Mouse (Mus musculus) stomach, embryonic 16.5 days (tissue): ENCODE measurements around the gene Arhgap35. TPM values are rescaled to one million over a fixed set of nuclear protein-coding genes. Genes with fewer than 3 reads are reported as not detected.

Experiments
- ATAC-seq: fragments of 200-750 bp; cut with Nextera tagmentation; 2 replicates; pipeline ENCODE4 v1.8.0; 2017; ENCODE audit warnings: moderate number of reproducible peaks, moderate TSS enrichment; ENCODE audit not compliant: insufficient read depth, low FRiP score
- H3K27ac ChIP-seq: fragments of 300-500 bp; sonication (generic); 2 replicates; pipeline ENCODE4 v1.5.1; 2014; ENCODE audit warnings: low read length
- H3K27me3 ChIP-seq: fragments of 300-500 bp; sonication (generic); 2 replicates; pipeline ENCODE4 v1.6.1; 2014; ENCODE audit warnings: low read length, control low read depth, mixed read lengths; ENCODE audit not compliant: control insufficient read depth, insufficient read depth
- H3K36me3 ChIP-seq: fragments of 300-500 bp; sonication (generic); 2 replicates; pipeline ENCODE4 v1.6.1; 2014; ENCODE audit warnings: low read length; ENCODE audit not compliant: control insufficient read depth, insufficient read depth
- H3K4me1 ChIP-seq: fragments of 300-500 bp; sonication (generic); 2 replicates; pipeline ENCODE4 v1.6.1; 2014; ENCODE audit warnings: low read length, control low read depth, mixed read lengths; ENCODE audit not compliant: control insufficient read depth, insufficient read depth
- H3K4me2 ChIP-seq: fragments of 300-500 bp; sonication (generic); 2 replicates; pipeline ENCODE4 v1.6.1; 2014; ENCODE audit warnings: low read depth, low read length, mixed read lengths
- H3K4me3 ChIP-seq: fragments of 300-500 bp; sonication (generic); replicated peaks from 2 replicates; pipeline ENCODE4 v1.5.1; 2014; ENCODE audit warnings: mild to moderate bottlenecking, low read length
- H3K9ac ChIP-seq: fragments of 300-500 bp; sonication (generic); 2 replicates; pipeline ENCODE4 v1.6.1; 2014; ENCODE audit warnings: low read length
- H3K9me3 ChIP-seq: fragments of 300-500 bp; sonication (generic); replicated peaks from 2 replicates; pipeline ENCODE4 v1.6.1; 2016; ENCODE audit warnings: low read length, control low read depth; ENCODE audit not compliant: control insufficient read depth
- WGBS: fragments of 180-500 bp; shearing (Covaris S2); extraction: QIAGEN DNeasy Blood & Tissue Kit; methylation state at CpG from one replicate; pipeline ENCODE4 v1.1.7; 2014; 5-methylcytosine and 5-hydroxymethylcytosine counted together
- polyA plus RNA-seq: library from polyadenylated mRNA; unstranded; fragments of >200 nt; fragmentation: Nextera tagmentation; extraction: Ambion mirVana; gene quantifications from 2 replicates; pipeline ENCODE4 v1.2.1, GENCODE M21; 2015

The Arhgap35 gene
- polyA plus RNA-seq, 1 experiment from 2014 or later = 11.4 TPM

DNA sequence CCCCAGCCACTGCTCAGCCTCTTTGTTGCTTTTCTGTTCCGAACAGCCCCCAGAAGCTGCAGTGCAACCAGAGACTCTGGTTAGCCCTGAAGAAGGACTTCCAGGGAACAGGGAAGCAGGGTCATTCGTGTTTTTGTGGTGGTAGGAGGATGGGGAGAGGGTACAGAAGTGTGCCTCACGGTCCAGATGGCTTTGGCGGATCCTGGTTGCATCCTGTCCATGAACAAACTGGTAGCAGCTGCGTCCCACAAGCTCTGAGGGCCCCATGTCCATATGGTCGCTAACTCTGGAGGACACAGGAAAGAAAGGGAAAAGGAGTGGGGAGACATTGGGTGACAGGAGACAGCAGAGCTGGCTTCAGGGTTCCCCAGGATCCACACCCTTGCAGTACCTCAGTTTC, 153.6 kb downstream of the Arhgap35 start:
- no peak overlapping the region for H3K4me3 ChIP-seq
- H3K27ac ChIP-seq = no peak overlapping the region
- H3K36me3 ChIP-seq = no peaks in the 10 kb centered on the region
- no peaks in the 10 kb centered on the region for H3K9me3 ChIP-seq
- ATAC-seq = no peak; the same call in 1 of the 2 replicates
- H3K4me2 ChIP-seq = no peak overlapping the region
- WGBS = 63% methylated on average over 6 of the region's 6 CpGs
- H3K27me3 ChIP-seq = no peaks in the 10 kb centered on the region; the same call in 1 of the 2 replicates
- no peaks in the 10 kb centered on the region for H3K4me1 ChIP-seq
- no peak overlapping the region for H3K9ac ChIP-seq

- H3K9ac ChIP-seq = no peak overlapping the region
- H3K4me1 ChIP-seq = no peaks in the 10 kb centered on the region
- H3K4me2 ChIP-seq = no peak overlapping the region
- 51% methylated on average over 13 of the region's 13 CpGs for WGBS
- no peaks in the 10 kb centered on the region for H3K36me3 ChIP-seq
- H3K9me3 ChIP-seq = no peaks in the 10 kb centered on the region
- no peak; the same call in 1 of the 2 replicates for ATAC-seq
- H3K4me3 ChIP-seq = no peak overlapping the region
- no peak overlapping the region for H3K27ac ChIP-seq
- no peaks in the 10 kb centered on the region; the same call in 1 of the 2 replicates for H3K27me3 ChIP-seq
These were observed 154.2 kb downstream of the Arhgap35 start for GRCm38 (mm10) chr7:16460566-16460965.

DNA sequence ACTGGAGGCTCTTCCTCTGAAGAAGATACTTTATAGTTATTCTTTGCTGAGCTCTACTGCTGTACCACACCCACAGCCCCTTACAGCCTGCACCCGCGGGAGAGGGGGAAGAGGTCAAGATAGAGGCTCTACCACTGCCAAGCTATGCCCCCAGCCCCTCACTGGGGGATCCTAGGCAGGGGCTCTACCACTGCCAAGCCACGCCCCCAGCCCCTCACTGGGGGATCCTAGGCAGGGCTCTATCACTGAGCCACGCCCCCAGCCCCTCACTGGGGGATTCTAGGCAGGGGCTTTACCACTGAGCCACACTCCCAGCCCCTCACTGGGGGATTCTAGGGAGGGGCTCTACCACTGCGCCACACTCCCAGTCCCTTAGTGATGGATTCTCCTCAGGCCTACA, 158.5 kb downstream of the Arhgap35 start:
- no peaks in the 10 kb centered on the region for H3K36me3 ChIP-seq
- no peaks in the 10 kb centered on the region for H3K9me3 ChIP-seq
- H3K4me1 ChIP-seq = peaks cover 6% of the 10 kb centered on the region
- H3K4me3 ChIP-seq = no peak overlapping the region
- no peak overlapping the region for H3K9ac ChIP-seq
- no peak overlapping the region for H3K4me2 ChIP-seq
- 77% methylated on average over 5 of the region's 5 CpGs for WGBS
- no peak for ATAC-seq
- no peak overlapping the region for H3K27ac ChIP-seq
- no peaks in the 10 kb centered on the region for H3K27me3 ChIP-seq

- Histone ChIP-seq H3K27me3 (no peaks in the 10 kb centered on the region), H3K4me1 (peaks cover 6% of the 10 kb centered on the region), H3K27ac (no peak overlapping the region), H3K4me2 (no peak overlapping the region), H3K9ac (no peak overlapping the region), H3K36me3 (no peaks in the 10 kb centered on the region), H3K4me3 (no peak overlapping the region), H3K9me3 (no peaks in the 10 kb centered on the region)
- WGBS = 92% methylated on average over 14 of the region's 14 CpGs
- ATAC-seq = no peak
These were observed 159.8 kb downstream of the Arhgap35 start for GRCm38 (mm10) chr7:16455016-16455415.

GRCm38 (mm10) chr7:16453118-16453711, 161.6 kb downstream of the Arhgap35 start:
- peak overlapping the region; percentile 44 for H3K27ac ChIP-seq
- H3K4me3 ChIP-seq = peak overlapping the region; percentile 73
- H3K36me3 ChIP-seq = no peaks in the 10 kb centered on the region
- peak; percentile 24; the same call in 1 of the 2 replicates for ATAC-seq
- H3K4me1 ChIP-seq = peaks cover 6% of the 10 kb centered on the region
- H3K9me3 ChIP-seq = no peaks in the 10 kb centered on the region
- WGBS = under 1% methylated on average over 23 of the region's 23 CpGs
- H3K27me3 ChIP-seq = no peaks in the 10 kb centered on the region
- peak overlapping the region; percentile 87 for H3K9ac ChIP-seq
- peak overlapping the region; percentile 95 for H3K4me2 ChIP-seq

GRCm38 (mm10) chr7:16452587-16453073, 162.2 kb downstream of the Arhgap35 start, which contains the start of gene Tmem160:
Tmem160 (plus strand) TSS chr7:16452779.
- Histone ChIP-seq H3K4me2 (peak within 1 kb of the TSS; percentile 95), H3K9ac (peak within 1 kb of the TSS; percentile 87), H3K27ac (peak within 1 kb of the TSS; percentile 44), H3K36me3 (no peaks in the 10 kb centered on the region), H3K4me3 (peak within 1 kb of the TSS; percentile 73), H3K9me3 (no peaks in the 10 kb centered on the region), H3K4me1 (peaks cover 6% of the 10 kb centered on the region), H3K27me3 (no peaks in the 10 kb centered on the region)
- WGBS = 1% methylated on average over 30 of the region's 30 CpGs
- peak; percentile 99 for ATAC-seq

GRCm38 (mm10) chr7:16451656-16452055, 163.1 kb downstream of the Arhgap35 start:
- no peak overlapping the region for H3K4me2 ChIP-seq
- no peaks in the 10 kb centered on the region for H3K36me3 ChIP-seq
- no peaks in the 10 kb centered on the region for H3K27me3 ChIP-seq
- no peak for ATAC-seq
- peaks cover 6% of the 10 kb centered on the region for H3K4me1 ChIP-seq
- no peak overlapping the region for H3K27ac ChIP-seq
- no peaks in the 10 kb centered on the region for H3K9me3 ChIP-seq
- no peak overlapping the region for H3K4me3 ChIP-seq
- WGBS = 63% methylated on average over 6 of the region's 6 CpGs
- no peak overlapping the region for H3K9ac ChIP-seq

Other genes with a start within 250 kb of the Arhgap35 start
- 256 and 262 TPM in 2 replicates for gene Sae1, start 227.2 kb downstream of the Arhgap35 start, polyA plus RNA-seq
- gene Zc3h4, start 214.1 kb downstream of the Arhgap35 start, polyA plus RNA-seq = 9.7 and 10.4 TPM in 2 replicates
- gene Tmem160, start 162.2 kb downstream of the Arhgap35 start, polyA plus RNA-seq = 38.4 and 44.2 TPM in 2 replicates
- 0.19 and 0.26 TPM in 2 replicates for gene Npas1, start 137.3 kb downstream of the Arhgap35 start, polyA plus RNA-seq
- not detected in 2 replicates for gene Ceacam15, start 60.7 kb upstream of the Arhgap35 start, polyA plus RNA-seq
- gene Ceacam9, start 106.9 kb upstream of the Arhgap35 start, polyA plus RNA-seq = not detected in 2 replicates
- gene Ap2s1, start 123.4 kb upstream of the Arhgap35 start, polyA plus RNA-seq = 229 and 231 TPM in 2 replicates
- 43.1 and 46.6 TPM in 2 replicates for gene Slc1a5, start 166.3 kb upstream of the Arhgap35 start, polyA plus RNA-seq
- gene Strn4, start 200.9 kb upstream of the Arhgap35 start, polyA plus RNA-seq = 68.5 and 80.0 TPM in 2 replicates
- 18.1 and 21.4 TPM in 2 replicates for gene Fkrp, start 201.7 kb upstream of the Arhgap35 start, polyA plus RNA-seq
- gene Prkd2, start 227.9 kb upstream of the Arhgap35 start, polyA plus RNA-seq = 11.1 and 11.8 TPM in 2 replicates